Mouse (Mus musculus) thymus, postnatal 14 days (tissue): ENCODE results near the gene Capn10.

Experiments used
- DNase-seq: peaks from one replicate; pipeline ENCODE4 v3.0.0; 2021

The Capn10 gene

GRCm38 (mm10) chr1:92979073-92979602 lies 45.0 kb downstream of the Capn10 start:
- no peak for DNase-seq

GRCm38 (mm10) chr1:92981056-92981845 lies 47.1 kb downstream of the Capn10 start:
- DNase-seq, result no peak

GRCm38 (mm10) chr1:92982931-92983605 lies 48.9 kb downstream of the Capn10 start:
- DNase-seq, result no peak

GRCm38 (mm10) chr1:92984999-92985398 lies 50.8 kb downstream of the Capn10 start:
- DNase-seq, result no peak

- no peak for DNase-seq
These were observed 54.7 kb downstream of the Capn10 start for GRCm38 (mm10) chr1:92988894-92989293.

GRCm38 (mm10) chr1:92989891-92990290 lies 55.7 kb downstream of the Capn10 start:
- no peak for DNase-seq

GRCm38 (mm10) chr1:92992214-92992855 lies 58.2 kb downstream of the Capn10 start:
- no peak for DNase-seq

GRCm38 (mm10) chr1:92992880-92993279 lies 58.7 kb downstream of the Capn10 start:
- no peak for DNase-seq
